Mouse (Mus musculus): ENCODE data around the gene Zfp518a.

- TF ChIP-seq EP300 (IDR thresholded peaks at IDR 0.05) (no peak), CTCF (IDR thresholded peaks at IDR 0.05) (no peak)
Observed at GRCm38 (mm10) chr19:40859555-40859954, 35.0 kb upstream of the Zfp518a start.

All from lung, postnatal 0 days (tissue).